Mouse (Mus musculus) brain, embryonic 14.5 days (tissue): ENCODE results near the gene Vwa7.

Experiments used
- CTCF ChIP-seq: fragments of 200-500 bp; IDR thresholded peaks from 2 replicates; pipeline ENCODE4 v1.5.1; 2012; ENCODE audit warnings: inconsistent platforms, mild to moderate bottlenecking, moderate library complexity, borderline replicate concordance; ENCODE audit not compliant: insufficient read depth, insufficient read length; ENCODE audit errors: extremely low read depth
- POLR2A ChIP-seq: fragments of 200-500 bp; IDR thresholded peaks from 2 replicates; pipeline ENCODE4 v1.6.1; 2012; ENCODE audit warnings: mild to moderate bottlenecking, inconsistent platforms, borderline replicate concordance; ENCODE audit not compliant: poor library complexity, insufficient read depth, insufficient read length, severe bottlenecking; ENCODE audit errors: extremely low read depth

- TF ChIP-seq CTCF (no peak), POLR2A (no peak)
Observed at GRCm38 (mm10) chr17:34979631-34980030, 36.7 kb upstream of the Vwa7 start.
